Mouse (Mus musculus): ENCODE results near the gene Gata2. TPM values are rescaled to one million over a fixed set of nuclear protein-coding genes. Genes with fewer than 3 reads are reported as not detected.

Gata2 gene
- polyA plus RNA-seq, 1 experiment from 2014 or later, result 8.7 TPM

DNA sequence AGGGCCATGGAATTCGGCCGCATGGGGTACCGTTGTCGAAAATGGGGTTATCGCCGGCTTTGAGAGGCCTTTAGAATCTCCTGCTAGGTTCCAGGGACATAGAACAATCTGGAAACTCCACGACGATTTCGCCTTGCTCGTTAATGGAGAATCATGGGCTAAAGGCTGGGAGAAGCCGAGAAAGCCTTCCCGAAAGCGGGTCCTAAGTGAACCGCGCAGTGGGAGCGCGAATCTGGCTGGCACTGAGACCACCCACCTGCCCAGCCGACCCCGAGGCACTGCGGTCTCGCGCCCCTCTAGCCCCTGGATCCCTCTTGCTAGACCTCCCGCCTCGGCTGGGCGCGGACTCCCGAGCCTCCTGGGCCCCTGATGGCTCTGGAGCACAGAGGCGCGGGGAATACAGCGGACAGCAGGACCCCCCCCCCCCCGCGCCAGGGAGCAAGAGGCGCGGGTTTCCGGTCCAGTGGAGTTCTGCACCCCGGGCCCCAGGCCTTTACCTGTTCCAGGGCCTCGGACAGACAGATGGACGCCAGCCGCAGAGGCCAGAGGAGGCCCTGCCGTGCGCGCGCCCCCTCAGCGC is 3.1 kb downstream of the Gata2 start:
- no peak overlapping the region for H3K27ac ChIP-seq
- no peak for ATAC-seq
- peaks cover 41% of the 10 kb centered on the region for H3K4me1 ChIP-seq (replicated peaks)
- under 1% methylated on average over 42 of the region's 44 CpGs for WGBS
- H3K9me3 ChIP-seq, result no peaks in the 10 kb centered on the region
- no peaks in the 10 kb centered on the region for H3K36me3 ChIP-seq
- peak overlapping the region; percentile 80 for H3K4me2 ChIP-seq (replicated peaks)
- peak overlapping the region; percentile 41 for H3K4me3 ChIP-seq (replicated peaks)
- peaks cover 100% of the 10 kb centered on the region for H3K27me3 ChIP-seq (replicated peaks)
- H3K9ac ChIP-seq, result peak overlapping the region; percentile 28; the same call in 1 of the 2 replicates

DNA sequence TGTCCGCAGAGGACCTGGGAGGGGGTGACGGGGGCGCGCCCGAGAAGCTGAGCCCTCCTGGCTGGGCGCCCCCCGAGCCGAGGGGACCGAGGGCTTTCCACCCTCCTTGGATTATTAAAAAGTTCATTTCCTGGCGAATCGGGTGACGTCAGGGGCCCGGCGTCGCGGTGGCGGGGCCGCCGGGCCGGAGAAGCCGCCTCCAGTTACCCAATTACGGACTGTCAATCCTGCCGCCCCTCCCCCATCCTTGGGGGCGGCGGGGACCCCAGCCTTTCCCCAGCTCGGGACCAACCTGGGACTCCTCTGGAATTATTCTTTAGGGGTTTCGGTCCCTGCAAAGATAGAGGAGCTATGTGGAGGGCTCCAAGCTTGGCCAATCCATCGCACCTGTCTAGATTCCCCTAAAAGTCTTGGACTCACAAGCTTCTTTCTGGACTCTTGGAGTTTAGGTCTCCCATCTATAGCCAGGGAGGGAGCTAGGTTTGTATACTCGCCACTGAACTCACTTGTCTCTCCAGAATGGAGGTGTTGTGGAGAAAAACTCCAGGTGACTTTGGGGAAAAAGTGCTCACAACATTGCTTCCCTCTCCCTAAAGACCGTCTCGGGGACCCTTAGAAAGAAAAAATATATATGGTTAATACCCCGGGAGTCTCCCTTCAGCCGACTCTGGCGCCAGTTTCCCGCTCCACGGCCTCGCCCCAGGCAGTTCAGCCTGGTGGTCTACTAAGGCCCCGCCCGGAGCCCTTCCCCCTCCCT is 3.8 kb downstream of the Gata2 start:
- Histone ChIP-seq H3K27ac (no peak overlapping the region), H3K4me3 (replicated peaks) (peak overlapping the region; percentile 41), H3K4me1 (replicated peaks) (peaks cover 41% of the 10 kb centered on the region), H3K4me2 (replicated peaks) (peak overlapping the region; percentile 80), H3K36me3 (no peaks in the 10 kb centered on the region), H3K9ac (peak overlapping the region; percentile 28), H3K27me3 (replicated peaks) (peaks cover 100% of the 10 kb centered on the region), H3K9me3 (no peaks in the 10 kb centered on the region)
- ATAC-seq, result no peak
- WGBS, result 1% methylated on average over 39 of the region's 39 CpGs

DNA sequence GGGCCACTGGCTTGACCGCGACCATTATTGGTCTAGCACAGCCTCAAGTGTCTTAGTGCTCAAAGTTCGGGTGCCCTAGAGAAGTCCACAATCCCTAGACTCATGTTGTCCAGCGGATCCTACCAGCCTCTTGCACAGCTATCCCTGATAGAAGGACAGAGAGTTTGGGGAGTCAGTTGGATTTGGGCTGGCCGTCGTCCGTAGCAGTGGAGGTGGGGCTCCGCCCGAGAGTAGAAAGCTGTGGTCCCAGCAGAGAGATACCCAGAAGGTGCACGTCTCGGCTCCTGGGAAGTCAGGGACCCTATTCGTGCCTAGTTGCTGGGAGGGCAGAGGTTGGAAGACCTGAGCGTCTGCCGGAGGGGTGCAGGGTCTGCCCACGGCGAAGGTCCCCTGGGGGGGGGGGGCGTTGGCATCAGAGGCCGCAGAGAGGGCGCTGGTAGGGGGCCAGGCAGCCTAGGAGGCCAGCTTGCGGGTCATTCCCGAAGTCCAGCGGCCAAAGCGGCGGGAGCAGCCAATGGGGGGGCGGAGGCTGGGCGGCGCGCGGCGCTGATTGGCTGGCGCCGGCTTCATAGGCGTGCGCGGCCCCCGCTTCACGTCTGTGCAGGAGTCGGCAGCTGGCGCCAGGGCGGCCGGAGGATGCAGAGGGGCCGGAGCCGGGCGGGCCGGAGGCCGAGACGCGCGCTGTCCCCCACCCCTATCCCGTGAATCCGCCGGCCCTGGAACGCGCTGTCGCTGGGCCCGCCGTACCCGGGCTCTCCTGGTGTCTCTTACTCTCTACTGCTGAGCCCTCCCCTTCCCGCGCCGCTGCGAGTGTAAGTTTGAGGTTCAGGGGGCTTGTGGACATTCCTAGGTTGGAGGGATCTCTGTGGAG is 4.6 kb downstream of the Gata2 start:
- peak; percentile 76 for ATAC-seq
- Histone ChIP-seq H3K27ac (no peak overlapping the region), H3K4me3 (replicated peaks) (peak overlapping the region; percentile 41), H3K9me3 (no peaks in the 10 kb centered on the region), H3K36me3 (no peaks in the 10 kb centered on the region), H3K27me3 (replicated peaks) (peaks cover 97% of the 10 kb centered on the region), H3K9ac (peak overlapping the region; percentile 14; the same call in 1 of the 2 replicates), H3K4me2 (replicated peaks) (peak overlapping the region; percentile 80), H3K4me1 (replicated peaks) (peaks cover 41% of the 10 kb centered on the region)
- WGBS, result under 1% methylated on average over 59 of the region's 62 CpGs

DNA sequence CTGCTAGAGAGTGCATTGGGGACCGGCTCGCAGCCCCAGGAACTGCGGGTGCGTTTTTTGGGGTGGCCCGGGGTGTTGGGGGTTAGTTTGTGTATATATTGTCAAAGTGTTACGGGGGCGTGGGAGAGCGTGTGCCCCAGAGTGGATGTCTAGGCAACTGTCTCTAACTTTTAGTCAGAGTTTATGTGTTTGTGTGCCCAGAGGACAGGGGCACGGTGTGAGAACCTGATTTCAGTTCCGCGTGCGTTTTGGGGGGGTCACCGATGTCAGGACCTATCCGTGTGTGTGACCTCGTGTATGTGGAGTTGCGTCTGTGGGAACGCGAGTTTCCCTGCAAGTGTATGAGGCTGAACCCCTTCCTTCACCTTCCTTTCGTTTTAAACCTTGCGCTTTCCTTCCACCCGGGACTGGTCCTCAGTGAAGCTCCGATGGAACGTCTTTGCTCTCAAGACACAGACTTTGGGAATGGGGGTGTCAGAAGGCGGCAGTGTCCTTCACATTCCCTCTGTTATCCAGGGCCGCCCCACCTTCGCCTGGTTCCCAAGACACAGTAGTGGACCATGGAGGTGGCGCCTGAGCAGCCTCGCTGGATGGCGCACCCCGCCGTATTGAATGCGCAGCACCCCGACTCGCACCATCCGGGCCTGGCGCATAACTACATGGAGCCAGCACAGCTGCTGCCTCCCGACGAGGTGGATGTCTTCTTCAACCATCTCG is 5.5 kb downstream of the Gata2 start:
- H3K9me3 ChIP-seq, result no peaks in the 10 kb centered on the region
- peaks cover 32% of the 10 kb centered on the region for H3K4me1 ChIP-seq (replicated peaks)
- whole genome bisulfite sequencing, result under 1% methylated on average over 39 of the region's 39 CpGs
- peaks cover 97% of the 10 kb centered on the region for H3K27me3 ChIP-seq (replicated peaks)
- ATAC-seq, result no peak
- H3K27ac ChIP-seq, result no peak overlapping the region
- 0 out of 2 replicates have a peak overlapping the region, but pooled peaks have one; percentile 14 for H3K9ac ChIP-seq
- no peaks in the 10 kb centered on the region for H3K36me3 ChIP-seq
- H3K4me3 ChIP-seq (replicated peaks), result peak overlapping the region; percentile 41
- peak overlapping the region; percentile 80 for H3K4me2 ChIP-seq (replicated peaks)

DNA sequence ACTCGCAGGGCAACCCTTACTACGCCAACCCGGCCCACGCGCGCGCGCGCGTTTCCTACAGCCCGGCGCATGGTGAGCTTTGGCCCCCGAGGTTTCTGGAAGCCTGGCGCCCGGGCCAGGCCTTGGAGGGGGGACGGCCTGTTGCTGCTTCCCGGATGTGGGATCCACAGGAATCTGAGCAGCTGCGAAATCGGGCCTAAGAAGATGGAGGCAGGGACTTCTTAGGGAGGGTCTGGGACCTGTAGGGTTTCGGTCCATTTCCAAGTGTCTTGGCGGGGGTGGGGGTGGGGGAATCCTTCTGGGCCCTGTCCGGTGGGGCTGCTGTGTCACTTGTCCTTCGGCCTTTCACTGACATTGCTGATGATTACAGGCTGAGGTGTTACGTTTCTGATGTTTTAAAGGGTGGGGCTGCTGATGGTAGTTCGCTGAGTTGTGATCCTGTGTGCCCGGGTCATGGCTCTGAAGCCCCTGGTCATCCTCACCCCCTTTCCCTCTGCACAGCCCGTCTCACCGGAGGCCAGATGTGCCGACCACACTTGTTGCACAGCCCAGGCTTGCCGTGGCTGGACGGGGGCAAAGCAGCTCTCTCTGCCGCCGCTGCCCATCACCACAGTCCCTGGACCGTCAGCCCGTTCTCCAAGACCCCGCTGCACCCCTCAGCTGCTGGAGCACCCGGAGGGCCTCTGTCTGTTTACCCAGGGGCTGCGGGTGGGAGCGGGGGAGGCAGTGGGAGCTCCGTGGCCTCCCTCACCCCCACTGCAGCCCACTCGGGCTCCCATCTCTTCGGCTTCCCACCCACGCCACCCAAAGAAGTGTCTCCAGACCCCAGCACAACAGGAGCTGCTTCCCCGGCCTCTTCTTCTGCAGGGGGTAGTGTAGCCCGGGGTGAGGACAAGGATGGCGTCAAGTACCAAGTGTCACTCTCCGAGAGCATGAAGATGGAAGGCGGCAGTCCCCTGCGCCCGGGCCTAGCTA is 6.3 kb downstream of the Gata2 start:
- WGBS, result 5% methylated on average over 50 of the region's 50 CpGs
- no peak for ATAC-seq
- peak overlapping the region; percentile 80 for H3K4me2 ChIP-seq (replicated peaks)
- no peaks in the 10 kb centered on the region for H3K9me3 ChIP-seq
- peaks cover 31% of the 10 kb centered on the region for H3K4me1 ChIP-seq (replicated peaks)
- no peaks in the 10 kb centered on the region for H3K36me3 ChIP-seq
- H3K4me3 ChIP-seq (replicated peaks), result peak overlapping the region; percentile 41
- H3K27me3 ChIP-seq (replicated peaks), result peaks cover 97% of the 10 kb centered on the region
- no peak overlapping the region for H3K9ac ChIP-seq
- no peak overlapping the region for H3K27ac ChIP-seq

DNA sequence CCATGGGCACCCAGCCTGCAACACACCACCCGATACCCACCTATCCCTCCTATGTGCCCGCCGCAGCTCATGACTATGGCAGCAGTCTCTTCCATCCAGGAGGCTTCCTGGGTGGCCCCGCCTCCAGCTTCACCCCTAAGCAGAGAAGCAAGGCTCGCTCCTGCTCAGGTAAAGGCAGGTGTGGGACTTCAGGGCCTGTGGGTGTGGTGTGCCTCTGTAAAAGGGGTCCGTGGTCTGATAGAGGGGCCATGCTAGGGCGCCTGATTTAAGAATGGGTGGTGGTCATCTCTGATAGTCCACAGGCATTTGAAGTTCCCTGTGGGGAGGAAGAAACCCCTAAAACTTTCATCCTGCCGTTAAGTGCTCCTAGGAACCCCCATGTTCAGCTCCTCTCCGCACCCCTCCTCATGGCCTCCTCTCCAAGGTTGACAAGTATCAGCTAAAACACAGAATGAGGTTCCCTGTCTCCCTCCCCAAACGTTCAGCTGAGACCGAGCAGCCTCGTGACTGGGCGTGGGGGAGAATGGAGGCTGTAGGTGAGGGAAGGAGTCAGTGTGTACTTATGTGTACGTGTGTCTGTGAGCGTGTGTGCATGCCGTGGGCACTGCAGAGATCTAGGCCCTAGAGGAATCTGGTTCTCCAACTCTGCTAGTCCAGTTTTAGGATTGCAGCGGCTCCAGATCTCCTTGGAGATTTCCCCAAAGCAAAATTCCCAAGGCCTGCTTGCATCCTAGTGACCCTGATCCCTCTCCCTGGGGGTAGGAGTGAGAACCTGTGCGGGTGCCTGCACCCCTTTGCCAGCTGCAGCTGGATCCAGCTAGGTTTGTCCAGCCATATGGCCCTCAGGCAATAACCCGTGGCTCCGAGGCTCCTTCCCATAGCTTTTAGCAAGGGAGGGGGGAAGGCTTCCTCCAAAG is 7.3 kb downstream of the Gata2 start:
- Histone ChIP-seq H3K36me3 (no peaks in the 10 kb centered on the region), H3K4me3 (replicated peaks) (no peak overlapping the region; the same call in 1 of the 2 replicates), H3K27ac (no peak overlapping the region), H3K9ac (no peak overlapping the region), H3K27me3 (replicated peaks) (peaks cover 95% of the 10 kb centered on the region), H3K4me1 (replicated peaks) (peaks cover 34% of the 10 kb centered on the region), H3K9me3 (no peaks in the 10 kb centered on the region), H3K4me2 (replicated peaks) (0 out of 2 replicates have a peak overlapping the region, but pooled peaks have one; percentile 80)
- WGBS, result 22% methylated on average over 20 of the region's 20 CpGs
- no peak for ATAC-seq

DNA sequence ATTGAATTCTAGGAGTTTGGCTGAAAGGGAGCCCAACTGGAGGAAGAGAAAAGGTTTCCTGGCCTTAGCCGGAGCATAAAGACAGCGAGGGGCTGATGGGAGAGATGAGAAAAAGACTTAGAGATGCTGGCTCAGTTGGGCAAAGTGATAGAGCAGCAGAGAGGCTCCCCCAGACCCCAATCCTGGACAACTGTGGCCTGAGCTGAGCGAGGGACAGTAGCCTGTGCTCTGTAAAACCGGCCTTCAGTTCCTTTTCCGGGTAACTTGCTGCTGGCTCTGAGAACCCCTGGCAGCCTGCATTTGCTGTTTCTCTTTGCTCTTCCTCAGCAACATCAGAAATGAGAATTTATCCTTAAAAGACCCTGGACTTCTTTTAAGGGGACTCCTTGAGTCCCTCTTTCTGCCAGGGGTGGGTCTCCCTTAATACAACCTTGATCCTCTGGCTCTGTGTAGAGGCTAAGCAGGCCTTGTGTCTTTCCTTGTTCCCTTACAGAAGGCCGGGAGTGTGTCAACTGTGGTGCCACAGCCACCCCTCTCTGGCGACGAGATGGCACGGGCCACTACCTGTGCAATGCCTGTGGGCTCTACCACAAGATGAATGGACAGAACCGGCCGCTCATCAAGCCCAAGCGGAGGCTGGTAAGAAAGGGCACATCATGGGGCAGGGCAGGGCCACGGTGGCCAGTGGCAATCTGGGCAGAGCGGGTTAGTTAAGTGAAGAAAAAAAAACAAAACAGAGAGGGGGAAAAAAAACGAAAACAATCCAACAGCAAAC is 8.4 kb downstream of the Gata2 start:
- Histone ChIP-seq H3K27me3 (replicated peaks) (peaks cover 94% of the 10 kb centered on the region), H3K4me1 (replicated peaks) (peaks cover 29% of the 10 kb centered on the region)

DNA sequence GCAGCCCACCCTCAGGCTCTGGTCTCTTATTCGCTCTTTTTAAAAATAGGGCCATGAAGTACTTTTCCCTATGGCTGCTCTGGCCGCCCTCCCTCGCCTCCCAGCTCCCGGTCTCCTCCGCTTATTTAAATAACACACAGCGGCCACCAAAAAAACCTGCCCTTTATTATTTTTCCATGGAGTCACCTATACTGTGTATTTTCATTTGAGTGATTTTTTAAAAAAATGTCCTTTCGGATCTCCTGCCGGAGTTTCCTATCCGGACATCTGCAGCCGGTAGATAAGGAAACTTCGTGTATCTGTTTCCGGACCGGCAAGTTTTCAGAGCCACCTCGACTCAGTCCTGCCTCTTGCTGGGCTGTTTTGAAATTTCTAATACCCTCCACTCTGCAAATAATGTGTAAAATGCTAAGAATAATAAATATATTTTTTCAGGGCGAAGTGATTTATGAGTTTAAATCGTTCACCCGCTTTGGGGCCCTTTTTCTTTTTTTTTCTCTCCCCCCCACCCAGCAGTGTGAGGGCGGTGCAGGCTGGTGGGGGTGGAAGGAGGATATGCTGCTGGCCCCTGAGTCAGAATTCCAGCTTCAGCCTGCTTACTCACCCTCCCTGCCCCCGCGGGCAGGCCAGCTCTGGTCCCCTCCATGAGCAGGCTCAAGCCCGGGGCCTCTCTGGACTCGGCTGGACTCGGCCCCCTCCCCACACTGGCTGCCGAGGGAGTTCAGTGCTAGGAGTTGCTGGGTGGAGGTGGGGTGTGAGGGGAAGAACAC is 9.4 kb downstream of the Gata2 start:
- H3K9me3 ChIP-seq, result no peaks in the 10 kb centered on the region
- H3K27ac ChIP-seq, result no peak overlapping the region
- H3K4me1 ChIP-seq (replicated peaks), result peaks cover 19% of the 10 kb centered on the region
- 5% methylated on average over 24 of the region's 24 CpGs for WGBS
- ATAC-seq, result peak; percentile 21; the same call in 1 of the 2 replicates
- H3K4me2 ChIP-seq (replicated peaks), result peak overlapping the region; percentile 3; the same call in 1 of the 2 replicates
- H3K27me3 ChIP-seq (replicated peaks), result peaks cover 94% of the 10 kb centered on the region
- no peak overlapping the region for H3K4me3 ChIP-seq (replicated peaks)
- no peaks in the 10 kb centered on the region for H3K36me3 ChIP-seq
- H3K9ac ChIP-seq, result no peak overlapping the region

More for the DNA sequence above, 8.4 kb downstream of the Gata2 start:
- Histone ChIP-seq H3K9me3 (no peaks in the 10 kb centered on the region), H3K4me2 (replicated peaks) (peak overlapping the region; percentile 1; the same call in 1 of the 2 replicates), H3K4me3 (replicated peaks) (no peak overlapping the region), H3K36me3 (no peaks in the 10 kb centered on the region), H3K27ac (no peak overlapping the region), H3K9ac (no peak overlapping the region)
- 21% methylated on average over 15 of the region's 15 CpGs for WGBS
- ATAC-seq, result no peak

DNA sequence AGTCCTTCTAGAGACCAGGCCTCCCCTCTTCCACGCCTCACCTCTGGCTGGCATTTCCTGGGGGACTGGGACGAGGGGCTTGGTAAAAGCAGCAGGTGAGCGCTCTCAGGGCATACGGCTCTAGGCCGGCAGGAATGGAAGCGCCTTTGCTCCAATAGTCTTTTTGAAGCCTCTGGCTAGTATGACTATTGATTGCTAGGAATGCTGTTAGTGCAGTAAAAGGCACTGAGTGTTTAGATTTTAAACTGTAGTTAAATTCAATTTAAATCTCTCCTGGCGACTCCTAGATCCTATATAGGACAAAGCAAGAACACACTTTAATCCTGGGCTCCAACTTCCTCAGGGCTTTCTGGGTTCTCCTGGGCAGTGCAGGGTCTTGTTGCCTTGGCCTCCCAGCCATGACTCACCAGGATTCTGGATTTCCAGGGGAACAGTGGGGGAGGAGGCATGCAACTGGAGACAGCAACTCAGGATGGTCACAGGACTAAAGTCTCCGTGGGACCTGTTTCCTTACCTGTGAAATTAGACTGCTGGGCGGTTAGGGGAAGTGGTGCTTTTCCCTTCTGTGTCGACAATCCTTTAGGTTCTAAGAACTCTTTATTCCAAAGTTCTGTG is 10.2 kb downstream of the Gata2 start:
- ATAC-seq, result no peak
- 20% methylated on average over 10 of the region's 10 CpGs for WGBS
- Histone ChIP-seq H3K36me3 (no peaks in the 10 kb centered on the region), H3K27ac (no peak overlapping the region), H3K9me3 (no peaks in the 10 kb centered on the region), H3K9ac (no peak overlapping the region), H3K4me1 (replicated peaks) (peaks cover 11% of the 10 kb centered on the region), H3K4me2 (replicated peaks) (0 out of 2 replicates have a peak overlapping the region, but pooled peaks have one; percentile 3), H3K27me3 (replicated peaks) (peaks cover 92% of the 10 kb centered on the region), H3K4me3 (replicated peaks) (no peak overlapping the region)

Measured in intestine, embryonic 15.5 days (tissue).